Mouse (Mus musculus) heart, postnatal 0 days (tissue): ENCODE data around the gene Rap1gap. TPM values are rescaled to one million over a fixed set of nuclear protein-coding genes. Genes with fewer than 3 reads are reported as not detected.

ENCODE experiments used
- ATAC-seq: fragments of 200-750 bp; cut with Nextera tagmentation; 2 replicates; pipeline ENCODE4 v1.8.0; 2017; ENCODE audit warnings: low read depth, moderate number of reproducible peaks, moderate library complexity; ENCODE audit not compliant: insufficient read depth
- DNase-seq: peaks from one replicate; pipeline ENCODE4 v3.0.0-alpha.2; 2016; ENCODE audit warnings: low spot score
- H3K27ac ChIP-seq: fragments of 300-500 bp; sonication (generic); 2 replicates; pipeline ENCODE4 v1.5.1; 2014; ENCODE audit warnings: low read depth, mild to moderate bottlenecking
- H3K27me3 ChIP-seq: fragments of 300-500 bp; sonication (generic); 2 replicates; pipeline ENCODE4 v1.6.1; 2014; ENCODE audit warnings: low read length, mixed read lengths; ENCODE audit not compliant: control insufficient read depth, insufficient read depth
- H3K36me3 ChIP-seq: fragments of 300-500 bp; sonication (generic); replicated peaks from 2 replicates; pipeline ENCODE4 v1.6.1; 2014; ENCODE audit warnings: low read length, mixed read lengths; ENCODE audit not compliant: control insufficient read depth, insufficient read depth
- H3K4me1 ChIP-seq: fragments of 300-500 bp; sonication (generic); 2 replicates; pipeline ENCODE4 v1.6.1; 2014; ENCODE audit warnings: antibody characterized with exemption; ENCODE audit not compliant: control insufficient read depth, insufficient read depth
- H3K4me2 ChIP-seq: fragments of 300-500 bp; sonication (generic); 2 replicates; pipeline ENCODE4 v1.6.1; 2014; ENCODE audit warnings: low read depth, mild to moderate bottlenecking, low read length, moderate library complexity
- H3K4me3 ChIP-seq: fragments of 300-500 bp; sonication (generic); 2 replicates; pipeline ENCODE4 v1.5.1; 2014; ENCODE audit warnings: low read depth, low read length
- H3K9ac ChIP-seq: fragments of 300-500 bp; sonication (generic); replicated peaks from 2 replicates; pipeline ENCODE4 v1.6.1; 2014; ENCODE audit warnings: low read depth, low read length, mixed read lengths
- H3K9me3 ChIP-seq: fragments of 300-500 bp; sonication (generic); replicated peaks from 2 replicates; pipeline ENCODE4 v1.6.1; 2016; ENCODE audit warnings: low read length; ENCODE audit not compliant: control insufficient read depth
- CTCF ChIP-seq: IDR thresholded peaks from 2 replicates; pipeline ENCODE4 v1.5.1; 2016; ENCODE audit warnings: antibody characterized with exemption, control low read depth, low read depth
- EP300 ChIP-seq: IDR thresholded peaks from 2 replicates; pipeline ENCODE4 v1.6.1; 2016; ENCODE audit warnings: antibody characterized with exemption, low read depth
- WGBS: fragments of 180-500 bp; shearing (Covaris S2); extraction: QIAGEN DNeasy Blood & Tissue Kit; methylation state at CpG from one replicate; pipeline ENCODE4 v1.1.7; 2014; 5-methylcytosine and 5-hydroxymethylcytosine counted together
- polyA plus RNA-seq: library from polyadenylated mRNA; unstranded; fragments of >200 nt; fragmentation: Nextera tagmentation; extraction: Ambion mirVana; gene quantifications from 2 replicates; pipeline ENCODE4 v1.2.1, GENCODE M21; 2015
- total RNA-seq: library from RNA; depleted of rRNA; stranded (reverse); fragments of >200 nt; gene quantifications from 2 replicates; pipeline ENCODE4 v1.2.3, GENCODE M21; 2014; ENCODE audit warnings: low replicate concordance

Rap1gap gene
- total and polyA plus RNA-seq, 2 experiments from 2014 or later: 10.4 to 17.7 TPM

DNA sequence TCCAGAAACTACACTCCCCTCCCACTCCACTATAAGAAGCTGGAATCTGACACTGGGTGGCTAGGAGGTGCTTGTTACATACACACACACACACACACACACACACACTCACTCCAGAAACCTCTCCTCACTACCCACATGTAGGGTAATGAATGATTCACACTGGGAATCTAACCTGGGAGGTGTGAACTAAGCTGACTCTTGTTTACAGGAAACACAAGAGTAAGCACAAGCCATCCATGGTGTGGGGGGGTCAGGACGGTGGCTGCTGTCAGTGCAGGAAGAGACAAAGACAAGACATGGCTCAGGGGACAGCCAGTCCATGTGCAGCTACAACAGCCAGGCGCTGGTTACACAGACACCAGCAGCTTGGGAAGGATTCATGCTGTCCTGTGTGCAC is 89.9 kb downstream of the Rap1gap start:
- WGBS: 57% methylated on average over 2 of the region's 2 CpGs
- Histone ChIP-seq H3K27ac (no peak overlapping the region), H3K4me2 (no peak overlapping the region), H3K4me3 (no peak overlapping the region), H3K36me3 (no peaks in the 10 kb centered on the region), H3K9ac (no peak overlapping the region), H3K27me3 (no peaks in the 10 kb centered on the region), H3K4me1 (peaks cover 16% of the 10 kb centered on the region), H3K9me3 (no peaks in the 10 kb centered on the region)
- ATAC-seq (no peak), DNase-seq (no peak)
- no peak for TF ChIP-seq CTCF
- TF ChIP-seq EP300: no peak

DNA sequence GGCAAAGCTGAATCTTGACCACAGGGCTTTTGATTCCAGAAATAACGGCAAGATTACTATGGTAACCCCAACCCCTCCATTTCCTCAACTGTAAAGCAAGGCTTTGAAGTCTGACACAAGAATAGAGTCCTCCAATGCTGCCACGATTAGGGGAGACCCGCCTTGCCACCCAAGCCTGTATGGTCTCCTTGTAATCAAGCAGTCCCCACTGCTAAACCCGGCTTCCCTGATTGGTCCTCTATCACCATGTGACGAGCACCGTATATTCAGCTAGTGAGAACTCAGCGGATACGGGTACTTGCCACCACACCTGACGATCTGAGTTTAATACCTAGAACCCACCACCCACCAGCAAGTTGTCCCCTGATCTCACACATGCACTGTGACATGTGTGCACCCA is 98.4 kb downstream of the Rap1gap start:
- Histone ChIP-seq H3K27ac (no peak overlapping the region), H3K9ac (no peak overlapping the region), H3K4me3 (no peak overlapping the region), H3K27me3 (no peaks in the 10 kb centered on the region), H3K4me1 (no peaks in the 10 kb centered on the region), H3K36me3 (no peaks in the 10 kb centered on the region), H3K9me3 (no peaks in the 10 kb centered on the region), H3K4me2 (no peak overlapping the region)
- no peak for TF ChIP-seq CTCF
- no peak for TF ChIP-seq EP300
- 74% methylated on average over 9 of the region's 9 CpGs for WGBS
- ATAC-seq (no peak), DNase-seq (no peak)

DNA sequence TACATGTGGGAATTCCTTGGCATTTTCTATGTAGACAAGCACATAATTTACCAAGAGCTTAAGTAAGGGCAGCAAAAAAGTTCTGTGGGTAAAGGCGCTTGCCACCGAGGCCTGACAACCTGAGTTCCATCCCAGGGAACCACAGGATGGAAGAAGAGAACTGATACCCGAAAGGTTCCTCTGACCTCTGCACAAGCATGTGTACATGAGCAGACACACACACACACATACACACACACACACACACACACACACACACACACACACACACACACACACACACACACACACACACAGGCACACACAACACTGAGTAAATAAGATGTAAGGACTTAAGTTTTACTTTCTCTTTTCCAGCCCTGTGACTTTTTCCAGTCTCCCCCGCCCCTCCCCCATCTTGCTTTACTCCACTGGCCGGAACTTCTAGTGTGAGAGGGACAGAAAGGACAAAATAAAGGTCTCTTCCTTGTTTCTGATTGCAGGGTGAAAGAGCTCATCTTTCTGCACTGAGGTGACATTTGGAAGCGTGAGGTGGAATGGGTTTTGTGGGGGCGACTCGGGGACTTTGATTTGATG is 99.5 kb downstream of the Rap1gap start:
- Histone ChIP-seq H3K27ac (no peak overlapping the region), H3K4me3 (no peak overlapping the region), H3K9ac (no peak overlapping the region), H3K4me1 (no peaks in the 10 kb centered on the region), H3K27me3 (no peaks in the 10 kb centered on the region), H3K9me3 (no peaks in the 10 kb centered on the region), H3K36me3 (no peaks in the 10 kb centered on the region), H3K4me2 (no peak overlapping the region)
- no peak for ATAC-seq
- TF ChIP-seq EP300 (no peak), CTCF (no peak)
- 61% methylated on average over 8 of the region's 8 CpGs for WGBS
- no peak for DNase-seq

DNA sequence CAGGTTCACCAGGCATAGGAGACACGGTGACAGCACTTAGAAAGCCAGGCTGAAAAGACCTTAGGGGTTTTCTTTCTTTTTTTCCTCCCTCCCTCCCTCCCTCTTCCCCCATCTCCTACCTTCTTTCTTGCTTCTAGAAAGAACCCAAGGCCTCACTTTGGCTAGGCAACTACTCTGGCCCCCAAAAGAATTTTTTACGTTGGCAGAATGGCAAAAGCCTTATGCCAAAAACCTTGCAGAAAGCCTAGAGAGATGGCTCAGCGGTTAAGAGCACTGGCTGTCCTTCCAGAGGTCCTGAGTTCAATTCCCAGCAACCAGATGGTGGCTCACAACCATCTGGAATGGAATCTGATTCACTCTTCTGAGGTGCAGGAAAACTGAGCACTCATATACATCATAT is 100.1 kb downstream of the Rap1gap start:
- ATAC-seq (no peak), DNase-seq (no peak)
- Histone ChIP-seq H3K36me3 (no peaks in the 10 kb centered on the region), H3K9me3 (no peaks in the 10 kb centered on the region), H3K4me2 (no peak overlapping the region), H3K4me1 (0 out of 2 replicates have a peak, but pooled peaks cover 3% of the 10 kb centered on the region), H3K27me3 (no peaks in the 10 kb centered on the region), H3K9ac (no peak overlapping the region), H3K27ac (no peak overlapping the region), H3K4me3 (no peak overlapping the region)
- WGBS: 85% methylated on average over 3 of the region's 3 CpGs
- no peak for TF ChIP-seq CTCF
- TF ChIP-seq EP300: no peak

DNA sequence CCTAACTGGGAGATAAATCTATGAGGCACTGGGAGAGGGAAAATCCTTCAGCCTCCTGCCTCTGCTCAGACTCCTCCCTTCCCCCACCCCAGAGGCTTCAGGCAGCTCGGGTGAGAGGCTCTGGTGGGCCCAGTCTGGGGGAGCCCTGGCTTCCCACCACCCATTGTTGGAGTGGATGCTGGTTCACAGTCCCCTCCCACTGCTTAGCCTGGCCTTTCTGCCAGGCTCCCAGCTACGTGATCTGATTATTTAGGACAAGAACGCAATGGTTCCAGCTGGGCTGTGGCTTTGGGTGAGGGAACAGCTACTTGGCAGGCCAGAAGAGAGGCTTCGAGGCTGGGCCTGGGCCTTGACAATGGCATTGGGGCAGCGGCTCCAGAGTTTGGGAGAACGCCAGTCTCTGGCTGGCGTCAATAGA is 101.0 kb downstream of the Rap1gap start:
- Histone ChIP-seq H3K9ac (no peak overlapping the region), H3K9me3 (no peaks in the 10 kb centered on the region), H3K4me1 (0 out of 2 replicates have a peak, but pooled peaks cover 3% of the 10 kb centered on the region), H3K4me2 (no peak overlapping the region), H3K36me3 (no peaks in the 10 kb centered on the region), H3K27me3 (no peaks in the 10 kb centered on the region; the same call in 1 of the 2 replicates), H3K27ac (no peak overlapping the region), H3K4me3 (no peak overlapping the region)
- no peak for TF ChIP-seq CTCF
- no peak for TF ChIP-seq EP300
- ATAC-seq: no peak
- 52% methylated on average over 7 of the region's 7 CpGs for WGBS
- no peak for DNase-seq

DNA sequence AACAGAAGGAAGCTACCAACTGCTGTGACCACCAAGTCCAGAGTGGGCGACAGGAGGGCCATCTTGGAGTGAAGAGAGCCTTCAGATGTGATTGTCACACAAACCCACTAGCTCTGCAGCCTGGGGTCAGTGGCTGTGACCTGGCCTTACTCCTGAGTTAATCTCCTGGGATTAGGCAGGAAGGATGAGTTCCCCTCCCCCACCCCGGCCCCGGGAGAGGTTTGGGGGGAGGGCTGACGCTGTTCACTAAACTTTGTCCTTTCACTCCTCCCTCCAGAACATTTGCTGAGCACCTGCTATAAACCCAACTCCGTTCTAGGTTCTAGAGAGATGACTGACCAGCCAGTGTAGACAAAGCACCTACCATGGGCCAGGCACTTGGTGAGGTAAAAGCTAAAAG is 101.8 kb downstream of the Rap1gap start:
- Histone ChIP-seq H3K9ac (no peak overlapping the region), H3K4me2 (no peak overlapping the region), H3K4me1 (0 out of 2 replicates have a peak, but pooled peaks cover 3% of the 10 kb centered on the region), H3K27me3 (no peaks in the 10 kb centered on the region; the same call in 1 of the 2 replicates), H3K4me3 (no peak overlapping the region), H3K36me3 (no peaks in the 10 kb centered on the region), H3K27ac (no peak overlapping the region), H3K9me3 (no peaks in the 10 kb centered on the region)
- DNase-seq (no peak), ATAC-seq (no peak)
- 38% methylated on average over 5 of the region's 5 CpGs for WGBS
- TF ChIP-seq CTCF (no peak), EP300 (no peak)
